Mouse (Mus musculus) stomach, postnatal 0 days (tissue): ENCODE measurements around the gene Psmb4.

Experiments
- CTCF ChIP-seq: IDR thresholded peaks from 2 replicates; pipeline ENCODE4 v1.5.1; 2016; ENCODE audit warnings: antibody characterized with exemption, low read depth, mild to moderate bottlenecking, moderate library complexity
- EP300 ChIP-seq: optimal IDR thresholded peaks from 2 replicates; pipeline ENCODE3; 2016; ENCODE audit warnings: antibody characterized with exemption

DNA sequence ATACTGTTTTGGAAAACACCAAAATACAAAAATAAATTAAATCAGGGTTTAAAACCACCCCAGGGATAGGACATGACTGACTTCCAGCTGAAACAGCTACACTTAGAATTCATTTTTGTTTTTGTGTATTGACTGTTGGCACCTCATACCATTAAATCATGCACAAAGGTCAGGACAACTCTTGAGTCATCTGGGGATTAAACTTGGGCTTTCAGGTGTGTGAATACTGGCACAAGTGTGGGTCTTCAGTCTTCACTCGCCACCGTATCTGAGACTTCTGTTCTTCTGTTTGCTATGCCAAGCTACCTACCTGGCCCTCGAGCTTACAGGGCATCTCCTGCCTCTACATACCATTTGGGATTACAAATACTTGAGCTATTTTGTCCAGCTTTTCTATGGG lies 4.2 kb downstream of the Psmb4 start:
- TF ChIP-seq CTCF (no peak), EP300 (no peak)
